8 mouse cellular contexts compared by ENCODE assay signal in the genomic region with DNA sequence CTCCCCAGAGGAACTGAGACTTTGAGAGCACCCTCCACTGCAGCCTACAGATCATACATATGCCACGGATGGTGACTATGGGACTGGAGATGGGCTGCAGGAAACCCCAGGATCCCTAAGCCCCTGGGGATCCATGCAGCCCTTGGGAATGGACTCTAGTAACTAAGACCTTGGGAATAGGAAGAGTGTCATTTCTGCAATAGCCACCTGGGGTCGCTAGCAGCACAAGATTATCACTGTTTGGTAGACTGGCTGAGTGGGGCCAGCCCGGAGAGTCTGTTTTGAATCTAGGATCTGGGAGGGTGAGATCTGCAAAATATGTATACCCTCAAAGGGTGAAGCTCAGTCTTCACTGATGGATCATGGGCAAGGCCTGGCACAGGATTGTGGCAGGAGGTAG. TPM values are rescaled to one million over a fixed set of nuclear protein-coding genes. Genes with fewer than 3 reads are reported as not detected.
DNase-seq lines count a peak whose midpoint lies in the region; ATAC-seq lines count a peak whose summit lies in the region.

No protein-coding gene starts in this region.

- intact Hi-C loops in left cerebral cortex, postnatal 36 days (cut with DNase I): no loop called here

- no peak for ATAC-seq in midbrain, embryonic 14.5 days (ENCODE audit: low FRiP score, low TSS enrichment)

- H3K27ac ChIP-seq in midbrain, embryonic 14.5 days (replicated peaks; ENCODE audit: low read depth, low read length): no peak overlapping the region

- H3K9me3 ChIP-seq in midbrain, embryonic 14.5 days (ENCODE audit: control insufficient read depth, low read length): no peaks in the 10 kb centered on the region

- 40% methylated on average over 3 of the region's 3 CpGs for WGBS in midbrain, embryonic 14.5 days

- H3K4me1 ChIP-seq in midbrain, embryonic 14.5 days (ENCODE audit: control insufficient read depth, insufficient read depth, low read length): no peaks in the 10 kb centered on the region

- no peaks in the 10 kb centered on the region for H3K27me3 ChIP-seq in midbrain, embryonic 14.5 days (ENCODE audit: control insufficient read depth, insufficient read depth, low read length)

- H3K4me2 ChIP-seq in midbrain, embryonic 14.5 days (ENCODE audit: low read length): no peak overlapping the region

- H3K4me3 ChIP-seq in midbrain, embryonic 14.5 days (replicated peaks; ENCODE audit: low read depth, low read length): no peak overlapping the region

- H3K9ac ChIP-seq in midbrain, embryonic 14.5 days (replicated peaks; ENCODE audit: low read length): no peak overlapping the region

- H3K36me3 ChIP-seq in midbrain, embryonic 14.5 days (ENCODE audit: control insufficient read depth, insufficient read depth, low read length): peaks cover 9% of the 10 kb centered on the region; the same call in 1 of the 2 replicates

- DNase-seq in 3T3-L1 (ENCODE audit: low read depth, low spot score) (peak; percentile 64), MEL-GATA-1-ER (ENCODE audit: extremely low read depth, low read depth) (peak; percentile 27)
- peak; percentile 63 to 64 for DNase-seq in cerebellum, adult 18-20 months
- DNase-seq in frontal cortex, adult 2 months (ENCODE audit: extremely low spot score in 1 of 2, low spot score in 1 of 2): peak; percentile 51 to 88
- DNase-seq in kidney, adult 18-20 months: peak; percentile 67
- DNase-seq in left cerebral cortex, postnatal 36 days (ENCODE audit: low spot score in 2 of 2): peak; percentile 58 to 70
- DNase-seq in midbrain, embryonic 14.5 days: peak; percentile 75
- peak; percentile 44 for DNase-seq in telencephalon, adult 2 months (ENCODE audit: low read depth, low spot score)

RNA-seq across cellular contexts. Expression of a gene that starts 17.1 kb away (rescaled TPM):
- polyA plus RNA-seq in frontal cortex, adult 2 months (2012; rRNA removed): 397 and 493 TPM in 2 replicates
- 100 to 1,000 TPM; 131 to 184 TPM for total RNA-seq in left cerebral cortex, postnatal 36 days (2021)
- polyA plus RNA-seq in midbrain, embryonic 14.5 days (2014; fragmentation: Nextera tagmentation; extraction: Ambion mirVana): 7.8 and 8.5 TPM in 2 replicates

RNA-seq across cellular contexts. Expression of a gene that starts 37.0 kb away (rescaled TPM):
- 63.8 and 76.5 TPM in 2 replicates for polyA plus RNA-seq in frontal cortex, adult 2 months (2012; rRNA removed)
- 10 to 100 TPM; 65.4 to 75.2 TPM for total RNA-seq in left cerebral cortex, postnatal 36 days (2021)
- 91.3 and 95.9 TPM in 2 replicates for polyA plus RNA-seq in midbrain, embryonic 14.5 days (2014; fragmentation: Nextera tagmentation; extraction: Ambion mirVana)

RNA-seq across cellular contexts. Expression of a gene that starts 37.9 kb away (rescaled TPM):
- polyA plus RNA-seq in frontal cortex, adult 2 months (2012; rRNA removed): 212 and 257 TPM in 2 replicates
- 100 to 1,000 TPM; 395 to 423 TPM for total RNA-seq in left cerebral cortex, postnatal 36 days (2021)
- 272 and 300 TPM in 2 replicates for polyA plus RNA-seq in midbrain, embryonic 14.5 days (2014; fragmentation: Nextera tagmentation; extraction: Ambion mirVana)

Comparison
In these comparisons a context has a peak if more than half of its experiments do, and no peak if none do; other contexts are left out.
1. RNA of a gene that starts 17.1 kb away (polyA plus RNA-seq): 397 to 493 TPM in frontal cortex, adult 2 months; 7.8 to 8.5 TPM in midbrain, embryonic 14.5 days; every median in the first group is over 10 times any median in the second.
2. Peak in every context shown above with its lines, with median percentiles within 50 percentile points of each other: DNase-seq.